Mouse (Mus musculus): Measurements from ENCODE around the gene Tsku. TPM values are rescaled to one million over a fixed set of nuclear protein-coding genes. Genes with fewer than 3 reads are reported as not detected.

Gene Tsku
- polyA plus RNA-seq, 1 experiment: not detected

DNA sequence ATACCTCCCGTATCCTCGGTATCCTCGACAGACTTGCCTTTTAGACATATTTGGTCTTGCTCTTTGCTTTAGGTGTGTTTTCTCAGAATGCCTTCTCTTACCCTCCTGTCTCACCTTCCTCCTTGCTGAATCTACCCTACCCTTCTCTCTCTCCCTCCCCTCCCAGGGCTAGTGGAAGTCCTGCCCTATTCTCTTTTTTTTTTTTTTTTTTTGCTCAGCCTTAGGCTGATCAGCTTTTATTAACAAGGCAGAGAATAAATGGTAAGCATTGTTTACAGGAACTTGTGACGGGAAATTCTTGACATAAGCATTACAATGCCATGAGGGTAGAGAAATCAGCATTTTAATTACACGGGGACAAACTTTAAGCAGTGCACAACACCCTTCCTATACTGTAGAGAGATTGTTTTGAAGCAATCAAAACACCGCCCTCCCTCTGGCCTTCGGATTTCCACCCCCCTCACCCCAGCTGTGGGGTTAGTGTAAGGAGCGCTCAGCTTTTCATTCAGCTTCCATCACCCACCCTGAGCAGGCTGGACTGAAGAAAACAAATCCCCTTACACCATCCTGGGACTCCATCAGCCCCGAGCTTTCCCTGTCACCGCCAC, 8.7 kb upstream of the Tsku start:
- no peaks in the 10 kb centered on the region for H3K9me3 ChIP-seq (ENCODE audit: control insufficient read depth, low read length)
- H3K4me3 ChIP-seq (replicated peaks): no peak overlapping the region
- TF ChIP-seq TAL1 (IDR thresholded peaks at IDR 0.05; ENCODE audit: low read length): no peak
- no peak for TF ChIP-seq GATA1 (IDR thresholded peaks at IDR 0.05; ENCODE audit: low read length)
- H3K4me1 ChIP-seq (ENCODE audit: control insufficient read depth): no peaks in the 10 kb centered on the region
- no peaks in the 10 kb centered on the region; the same call in 1 of the 2 replicates for H3K27me3 ChIP-seq (ENCODE audit: control insufficient read depth)
- no peaks in the 10 kb centered on the region for H3K36me3 ChIP-seq (ENCODE audit: control insufficient read depth)

DNA sequence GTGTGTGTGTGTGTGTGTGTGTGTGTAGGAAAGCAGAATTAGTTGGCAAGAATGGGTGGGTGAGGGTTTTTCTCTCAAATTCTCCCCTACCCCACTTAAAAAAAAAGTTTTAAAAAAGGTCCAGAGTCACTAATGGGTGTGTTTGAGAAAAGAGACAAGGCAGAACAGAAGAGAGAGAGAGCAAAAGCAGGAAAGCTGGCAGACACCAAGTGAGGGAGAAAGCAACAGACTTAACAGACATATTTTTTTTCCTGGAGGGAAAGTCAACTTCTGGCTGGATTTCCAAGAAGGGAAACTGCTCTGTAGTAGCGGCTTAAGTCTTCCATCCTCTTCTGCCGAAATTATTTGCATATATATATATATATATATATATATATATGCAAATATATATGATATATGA, 534 bp upstream of the Tsku start:
- Histone ChIP-seq H3K36me3 (ENCODE audit: control insufficient read depth) (no peaks in the 10 kb centered on the region), H3K4me3 (replicated peaks) (no peak overlapping the region), H3K27me3 (ENCODE audit: control insufficient read depth) (peaks cover 59% of the 10 kb centered on the region), H3K4me1 (ENCODE audit: control insufficient read depth) (peaks cover 5% of the 10 kb centered on the region; the same call in 1 of the 2 replicates), H3K9me3 (ENCODE audit: control insufficient read depth, low read length) (0 out of 2 replicates have a peak, but pooled peaks cover 3% of the 10 kb centered on the region)
- no peak for TF ChIP-seq GATA1 (IDR thresholded peaks at IDR 0.05; ENCODE audit: low read length)
- no peak for TF ChIP-seq TAL1 (IDR thresholded peaks at IDR 0.05; ENCODE audit: low read length)

DNA sequence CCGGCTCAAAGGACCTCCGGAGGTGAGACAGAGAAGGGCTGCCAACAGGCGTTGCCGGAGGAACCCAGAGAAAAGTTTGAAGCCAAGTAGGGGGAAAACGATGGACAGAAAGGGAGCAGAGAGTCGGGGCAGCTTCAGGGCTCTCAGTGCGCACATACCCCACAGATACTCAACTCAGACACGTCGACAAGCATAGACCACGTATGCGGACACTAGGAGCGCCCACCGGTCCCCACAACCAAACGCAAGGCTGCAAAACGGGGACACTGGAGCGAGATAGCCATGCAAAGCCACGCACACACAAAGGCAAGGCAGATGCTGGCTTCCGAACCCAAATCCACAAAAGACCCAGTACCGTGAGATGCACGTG, 522 bp downstream of the Tsku start:
- H3K4me1 ChIP-seq (ENCODE audit: control insufficient read depth): peaks cover 5% of the 10 kb centered on the region; the same call in 1 of the 2 replicates
- TF ChIP-seq TAL1 (IDR thresholded peaks at IDR 0.05; ENCODE audit: low read length) (no peak), GATA1 (IDR thresholded peaks at IDR 0.05; ENCODE audit: low read length) (no peak)
- peak overlapping the region; percentile 55 for H3K4me3 ChIP-seq (replicated peaks)
- no peaks in the 10 kb centered on the region for H3K36me3 ChIP-seq (ENCODE audit: control insufficient read depth)
- H3K9me3 ChIP-seq (ENCODE audit: control insufficient read depth, low read length): 0 out of 2 replicates have a peak, but pooled peaks cover 3% of the 10 kb centered on the region
- peaks cover 59% of the 10 kb centered on the region for H3K27me3 ChIP-seq (ENCODE audit: control insufficient read depth)

DNA sequence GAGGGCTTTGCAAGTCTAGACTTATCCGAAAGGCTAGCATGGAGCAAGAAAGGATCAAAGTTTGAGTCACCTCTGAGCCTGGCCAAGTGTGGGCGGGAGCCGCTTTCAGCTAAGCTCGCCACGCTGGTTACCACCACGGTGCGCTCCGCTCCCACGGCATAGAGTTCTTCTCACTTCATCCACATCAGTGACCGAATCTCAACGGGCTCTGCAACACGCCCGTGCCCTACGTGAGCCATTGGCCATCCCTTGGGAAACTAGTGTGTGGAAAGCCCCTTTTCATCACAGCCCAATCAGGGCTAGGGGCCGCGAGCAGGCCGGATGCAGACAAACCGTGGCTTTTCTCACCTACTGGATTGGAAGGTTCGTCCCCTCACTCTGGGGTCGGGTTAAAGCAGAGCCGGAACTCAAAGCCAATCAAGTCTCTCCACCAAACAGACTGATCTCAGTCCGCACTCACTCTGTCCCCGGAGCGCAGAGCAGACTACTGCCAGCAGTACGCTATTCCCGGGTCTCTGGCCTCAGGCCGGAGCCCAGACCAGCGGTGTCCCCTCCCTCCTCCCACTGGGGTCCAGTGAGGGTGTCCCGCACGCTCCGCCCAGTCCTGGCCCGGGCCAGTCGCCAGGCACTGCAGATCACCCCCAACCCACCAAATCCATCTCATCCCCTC, 1.0 kb downstream of the Tsku start:
- peak overlapping the region; percentile 55 for H3K4me3 ChIP-seq (replicated peaks)
- no peaks in the 10 kb centered on the region for H3K36me3 ChIP-seq (ENCODE audit: control insufficient read depth)
- no peak for TF ChIP-seq GATA1 (IDR thresholded peaks at IDR 0.05; ENCODE audit: low read length)
- TF ChIP-seq TAL1 (IDR thresholded peaks at IDR 0.05; ENCODE audit: low read length): no peak
- H3K9me3 ChIP-seq (ENCODE audit: control insufficient read depth, low read length): 0 out of 2 replicates have a peak, but pooled peaks cover 3% of the 10 kb centered on the region
- peaks cover 5% of the 10 kb centered on the region; the same call in 1 of the 2 replicates for H3K4me1 ChIP-seq (ENCODE audit: control insufficient read depth)
- H3K27me3 ChIP-seq (ENCODE audit: control insufficient read depth): peaks cover 59% of the 10 kb centered on the region

DNA sequence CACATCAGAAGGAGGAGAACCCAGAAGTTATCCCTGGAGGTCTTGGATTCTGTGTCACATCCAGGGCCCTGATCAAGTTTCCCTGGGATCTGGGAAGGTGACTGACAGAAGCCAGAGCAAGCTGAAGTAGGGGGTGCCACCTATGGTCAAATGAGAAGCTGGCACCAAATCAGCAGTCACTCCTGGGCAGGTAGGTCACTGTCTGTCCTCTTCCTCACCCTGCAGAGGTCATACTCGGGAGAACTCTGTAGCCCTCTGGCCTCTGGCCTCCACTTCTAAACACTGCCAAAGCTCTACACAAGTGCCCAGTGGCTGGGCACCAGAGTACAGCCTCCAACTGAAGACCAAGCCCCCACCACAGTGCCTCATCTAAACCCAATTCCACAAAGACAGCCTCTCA, 3.1 kb downstream of the Tsku start:
- H3K4me3 ChIP-seq (replicated peaks): no peak overlapping the region
- 0 out of 2 replicates have a peak, but pooled peaks cover 3% of the 10 kb centered on the region for H3K9me3 ChIP-seq (ENCODE audit: control insufficient read depth, low read length)
- TF ChIP-seq TAL1 (IDR thresholded peaks at IDR 0.05; ENCODE audit: low read length): no peak
- TF ChIP-seq GATA1 (IDR thresholded peaks at IDR 0.05; ENCODE audit: low read length): no peak
- peaks cover 59% of the 10 kb centered on the region for H3K27me3 ChIP-seq (ENCODE audit: control insufficient read depth)
- H3K4me1 ChIP-seq (ENCODE audit: control insufficient read depth): peaks cover 5% of the 10 kb centered on the region; the same call in 1 of the 2 replicates
- H3K36me3 ChIP-seq (ENCODE audit: control insufficient read depth): no peaks in the 10 kb centered on the region

DNA sequence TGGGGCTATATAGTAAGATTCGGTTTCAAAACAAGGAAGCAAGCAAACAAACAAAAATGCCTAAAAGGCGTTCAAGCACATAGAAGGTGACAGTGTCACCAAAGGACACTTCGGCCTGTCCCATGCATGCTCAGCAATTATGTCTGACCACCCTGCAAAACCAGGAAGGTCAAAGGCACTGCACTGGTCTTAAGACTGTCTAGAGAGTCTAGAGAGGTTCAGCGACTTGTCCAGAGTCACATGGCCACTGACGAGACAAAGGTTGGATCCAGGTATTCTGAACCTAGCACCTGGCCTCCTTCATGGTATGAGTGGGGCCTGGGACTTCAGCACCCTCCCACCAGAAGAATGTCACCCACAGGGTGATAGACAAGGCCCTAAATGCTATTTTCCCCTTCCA, 3.8 kb downstream of the Tsku start:
- no peak overlapping the region for H3K4me3 ChIP-seq (replicated peaks)
- peaks cover 5% of the 10 kb centered on the region; the same call in 1 of the 2 replicates for H3K4me1 ChIP-seq (ENCODE audit: control insufficient read depth)
- TF ChIP-seq TAL1 (IDR thresholded peaks at IDR 0.05; ENCODE audit: low read length): no peak
- TF ChIP-seq GATA1 (IDR thresholded peaks at IDR 0.05; ENCODE audit: low read length): no peak
- peaks cover 52% of the 10 kb centered on the region for H3K27me3 ChIP-seq (ENCODE audit: control insufficient read depth)
- 0 out of 2 replicates have a peak, but pooled peaks cover 3% of the 10 kb centered on the region for H3K9me3 ChIP-seq (ENCODE audit: control insufficient read depth, low read length)
- no peaks in the 10 kb centered on the region; the same call in 1 of the 2 replicates for H3K36me3 ChIP-seq (ENCODE audit: control insufficient read depth)

DNA sequence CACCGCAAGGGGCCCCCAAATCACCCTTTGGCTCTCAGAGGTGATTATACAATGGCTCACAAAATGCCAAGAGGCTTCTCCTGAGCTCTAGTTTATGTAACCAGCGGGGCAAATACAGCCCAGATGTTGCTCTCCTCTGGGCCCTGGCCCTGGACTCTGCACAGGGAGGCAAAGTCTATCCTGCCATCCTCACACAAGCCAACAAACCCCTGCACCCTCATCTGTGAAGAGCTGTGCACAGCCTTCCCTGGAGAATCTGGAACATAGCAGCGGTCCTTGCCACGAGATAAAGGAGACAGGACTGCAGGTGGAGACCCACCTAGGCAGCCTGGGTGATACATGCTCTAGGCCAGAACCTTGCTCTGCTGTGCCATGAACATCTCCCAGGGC, 6.2 kb downstream of the Tsku start:
- Histone ChIP-seq H3K27me3 (ENCODE audit: control insufficient read depth) (peaks cover 28% of the 10 kb centered on the region), H3K36me3 (ENCODE audit: control insufficient read depth) (peaks cover 2% of the 10 kb centered on the region; the same call in 1 of the 2 replicates), H3K4me1 (ENCODE audit: control insufficient read depth) (no peaks in the 10 kb centered on the region), H3K9me3 (ENCODE audit: control insufficient read depth, low read length) (no peaks in the 10 kb centered on the region), H3K4me3 (replicated peaks) (no peak overlapping the region)
- no peak for TF ChIP-seq TAL1 (IDR thresholded peaks at IDR 0.05; ENCODE audit: low read length)
- no peak for TF ChIP-seq GATA1 (IDR thresholded peaks at IDR 0.05; ENCODE audit: low read length)

DNA sequence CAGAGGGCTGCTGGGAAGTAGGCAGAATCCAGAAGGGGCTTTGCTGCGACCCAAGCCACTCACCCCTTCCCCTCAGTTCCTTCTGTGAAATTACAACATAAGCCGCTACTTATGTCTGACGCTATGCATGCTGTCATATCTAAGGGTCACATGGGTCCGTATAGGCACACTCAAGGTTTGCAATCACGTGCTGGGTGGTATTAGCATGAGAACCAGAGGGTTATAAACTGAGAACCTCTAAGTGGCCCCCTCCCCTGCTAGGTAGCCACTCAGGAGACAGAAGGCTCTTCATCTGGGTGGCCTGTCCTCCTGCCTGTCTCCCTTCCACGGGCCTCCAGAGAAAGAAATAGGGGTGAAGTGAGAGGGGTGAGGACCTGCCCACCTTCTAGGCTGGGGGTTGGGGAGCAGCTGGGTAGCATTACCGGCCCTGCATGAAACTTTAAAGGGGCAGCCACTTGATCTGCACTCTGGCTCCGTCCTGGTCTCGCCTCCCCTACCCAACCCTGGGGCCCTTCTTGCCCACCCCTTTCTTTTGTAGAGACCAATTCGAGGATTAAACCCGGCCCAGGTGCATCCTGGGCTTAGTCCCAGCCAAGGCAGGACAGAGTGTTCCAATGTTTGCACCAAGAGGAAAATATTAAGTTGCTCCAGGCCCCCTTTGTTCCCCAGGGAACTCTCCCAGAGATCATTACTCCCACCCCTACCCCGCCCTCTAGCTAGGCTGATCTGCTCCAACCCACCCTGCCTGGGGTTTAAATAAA, 6.8 kb downstream of the Tsku start:
- Histone ChIP-seq H3K27me3 (ENCODE audit: control insufficient read depth) (peaks cover 22% of the 10 kb centered on the region), H3K4me1 (ENCODE audit: control insufficient read depth) (no peaks in the 10 kb centered on the region), H3K9me3 (ENCODE audit: control insufficient read depth, low read length) (no peaks in the 10 kb centered on the region), H3K36me3 (ENCODE audit: control insufficient read depth) (peaks cover 2% of the 10 kb centered on the region; the same call in 1 of the 2 replicates), H3K4me3 (replicated peaks) (no peak overlapping the region)
- no peak for TF ChIP-seq GATA1 (IDR thresholded peaks at IDR 0.05; ENCODE audit: low read length)

DNA sequence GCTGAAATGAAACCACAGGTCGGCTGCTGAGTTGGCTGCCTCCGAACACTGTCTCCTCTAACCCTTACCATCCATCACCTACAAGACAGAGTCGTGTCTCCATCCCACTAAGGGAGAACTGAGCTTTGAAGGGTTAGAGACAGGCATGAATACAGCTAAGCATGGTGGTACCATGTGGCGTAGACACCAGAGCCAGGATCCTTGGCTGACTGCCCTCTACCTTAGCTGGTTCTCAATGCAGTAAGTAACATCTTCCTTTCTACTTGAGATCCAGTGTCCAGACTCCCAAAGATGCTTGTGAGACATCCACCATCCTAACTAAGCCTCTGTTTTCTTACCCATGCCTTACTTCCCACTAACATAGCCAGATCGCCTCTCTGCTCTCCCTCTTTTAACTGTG, 7.5 kb downstream of the Tsku start:
- no peak for TF ChIP-seq TAL1 (IDR thresholded peaks at IDR 0.05; ENCODE audit: low read length)
- TF ChIP-seq GATA1 (IDR thresholded peaks at IDR 0.05; ENCODE audit: low read length): no peak
- H3K9me3 ChIP-seq (ENCODE audit: control insufficient read depth, low read length): no peaks in the 10 kb centered on the region
- H3K4me3 ChIP-seq (replicated peaks): no peak overlapping the region

More for the DNA sequence above, 7.5 kb downstream of the Tsku start:
- H3K4me1 ChIP-seq (ENCODE audit: control insufficient read depth): no peaks in the 10 kb centered on the region
- H3K27me3 ChIP-seq (ENCODE audit: control insufficient read depth): peaks cover 15% of the 10 kb centered on the region
- peaks cover 2% of the 10 kb centered on the region; the same call in 1 of the 2 replicates for H3K36me3 ChIP-seq (ENCODE audit: control insufficient read depth)

Measured in erythroblast, embryonic 14.5 days (primary cell).